Comparison of ENCODE assay signal across 18 mouse cellular contexts in genomic region chr3:88237161-88237555, GRCm38 (mm10). TPM values are rescaled to one million over a fixed set of nuclear protein-coding genes. Genes with fewer than 3 reads are reported as not detected.
A peak's percentile ranks its signal among the peaks of the same experiment; 100 is the strongest.
DNase-seq lines count a peak whose midpoint lies in the region; ATAC-seq and TF ChIP-seq lines count a peak whose summit lies in the region.
"Had no signal": no experiment of that assay in that cellular context is flagged by ENCODE, and none has a peak within 500 bp of the region (broad histone marks: within the 10 kb centered on the region; RNA-seq: fewer than 3 reads in every experiment).

No protein-coding gene starts in this region.

- no peaks in the 10 kb centered on the region for H3K36me3 ChIP-seq in neural tube, embryonic 11.5 days (ENCODE audit: control insufficient read depth, insufficient read depth, low read length)
- no peaks in the 10 kb centered on the region for H3K36me3 ChIP-seq in forebrain, postnatal 0 days (ENCODE audit: insufficient read depth)
- no peaks in the 10 kb centered on the region for H3K36me3 ChIP-seq in midbrain, embryonic 10.5 days
- H3K36me3 ChIP-seq in neural tube, embryonic 14.5 days (ENCODE audit: control insufficient read depth, insufficient read depth, low read length): no peaks in the 10 kb centered on the region
- H3K36me3 ChIP-seq: limb, embryonic 15.5 days; lung, embryonic 15.5 days; stomach, embryonic 15.5 days had no signal

- no peak for ATAC-seq in neural tube, embryonic 11.5 days (ENCODE audit: insufficient read depth, low FRiP score, low TSS enrichment)
- no peak for ATAC-seq in forebrain, postnatal 0 days
- ATAC-seq in neural tube, embryonic 14.5 days (ENCODE audit: low read depth): no peak
- ATAC-seq: intestine, postnatal 0 days had no signal

- peaks cover 27% of the 10 kb centered on the region for H3K27me3 ChIP-seq in neural tube, embryonic 11.5 days (ENCODE audit: control insufficient read depth, insufficient read depth, low read length)
- H3K27me3 ChIP-seq in forebrain, postnatal 0 days (ENCODE audit: insufficient read depth, low read length): no peaks in the 10 kb centered on the region
- peaks cover 100% of the 10 kb centered on the region for H3K27me3 ChIP-seq in midbrain, embryonic 10.5 days (ENCODE audit: low read depth, poor library complexity, severe bottlenecking)
- no peaks in the 10 kb centered on the region for H3K27me3 ChIP-seq in neural tube, embryonic 14.5 days (ENCODE audit: control insufficient read depth, insufficient read depth, low read length)

- 27% methylated on average over 6 of the region's 6 CpGs for WGBS in neural tube, embryonic 11.5 days
- 14% methylated on average over 6 of the region's 6 CpGs for WGBS in forebrain, postnatal 0 days
- 7% methylated on average over 6 of the region's 6 CpGs for WGBS in midbrain, embryonic 10.5 days
- 24% methylated on average over 6 of the region's 6 CpGs for WGBS in neural tube, embryonic 14.5 days

- peaks cover 63% of the 10 kb centered on the region for H3K4me1 ChIP-seq in neural tube, embryonic 11.5 days (ENCODE audit: control insufficient read depth, insufficient read depth, low read length)
- peaks cover 22% of the 10 kb centered on the region for H3K4me1 ChIP-seq in forebrain, postnatal 0 days (ENCODE audit: insufficient read depth)
- H3K4me1 ChIP-seq in midbrain, embryonic 10.5 days: peaks cover 87% of the 10 kb centered on the region
- peaks cover 18% of the 10 kb centered on the region for H3K4me1 ChIP-seq in neural tube, embryonic 14.5 days (ENCODE audit: control insufficient read depth, insufficient read depth, low read length)
- H3K4me1 ChIP-seq: lung, embryonic 15.5 days had no signal

- no peaks in the 10 kb centered on the region for H3K9me3 ChIP-seq in neural tube, embryonic 11.5 days (ENCODE audit: control insufficient read depth, low read length)
- no peaks in the 10 kb centered on the region for H3K9me3 ChIP-seq in forebrain, postnatal 0 days (ENCODE audit: low read length)
- no peaks in the 10 kb centered on the region for H3K9me3 ChIP-seq in midbrain, embryonic 10.5 days (replicated peaks)
- no peaks in the 10 kb centered on the region for H3K9me3 ChIP-seq in neural tube, embryonic 14.5 days (ENCODE audit: control insufficient read depth, low read length)
- H3K9me3 ChIP-seq: limb, embryonic 15.5 days; lung, embryonic 15.5 days; stomach, embryonic 15.5 days had no signal

- no peak overlapping the region for H3K4me2 ChIP-seq in neural tube, embryonic 11.5 days (ENCODE audit: low read depth)
- H3K4me2 ChIP-seq in forebrain, postnatal 0 days (ENCODE audit: low read depth): no peak overlapping the region
- no peak overlapping the region for H3K4me2 ChIP-seq in neural tube, embryonic 14.5 days (ENCODE audit: low read depth, low read length)
- H3K4me2 ChIP-seq: limb, embryonic 15.5 days; lung, embryonic 15.5 days had no signal

- no peak for TF ChIP-seq CTCF in forebrain, postnatal 0 days (IDR thresholded peaks at IDR 0.05; ENCODE audit: low read depth)

- peak overlapping the region; percentile 86 for H3K27ac ChIP-seq in neural tube, embryonic 11.5 days (ENCODE audit: low read depth, low read length)
- peak overlapping the region; percentile 79 for H3K27ac ChIP-seq in forebrain, postnatal 0 days (ENCODE audit: low read depth, low read length)
- peak overlapping the region; percentile 55 for H3K27ac ChIP-seq in midbrain, embryonic 10.5 days (replicated peaks)
- peak overlapping the region; percentile 78; the same call in 1 of the 2 replicates for H3K27ac ChIP-seq in neural tube, embryonic 14.5 days (ENCODE audit: low read depth, low read length)
- H3K27ac ChIP-seq: left cerebral cortex, adult 2 months; limb, embryonic 15.5 days; lung, embryonic 15.5 days; stomach, embryonic 15.5 days had no signal

- H3K4me3 ChIP-seq in neural tube, embryonic 11.5 days (ENCODE audit: low read depth, low read length): no peak overlapping the region
- H3K4me3 ChIP-seq in forebrain, postnatal 0 days (ENCODE audit: low read depth, low read length): no peak overlapping the region
- no peak overlapping the region for H3K4me3 ChIP-seq in midbrain, embryonic 10.5 days
- no peak overlapping the region for H3K4me3 ChIP-seq in neural tube, embryonic 14.5 days (ENCODE audit: low read depth, low read length)
- H3K4me3 ChIP-seq: erythroblast, embryonic 14.5 days; left cerebral cortex, adult 2 months; limb, embryonic 15.5 days; lung, embryonic 15.5 days; stomach, embryonic 15.5 days had no signal

- no peak for DNase-seq in neural tube, embryonic 11.5 days (ENCODE audit: low spot score)
- no peak for DNase-seq in neural tube, embryonic 10.5 days (ENCODE audit: extremely low spot score, low spot score)
- DNase-seq in forebrain, postnatal 0 days: no peak
- DNase-seq in midbrain, embryonic 10.5 days (ENCODE audit: low spot score): no peak
- no peak for DNase-seq in thymus, adult 18-20 months
- no peak for DNase-seq in kidney, adult 18-20 months
- no peak for DNase-seq in left cerebral cortex, adult 18-20 months (ENCODE audit: low spot score in 2 of 2)

- H3K9ac ChIP-seq in neural tube, embryonic 11.5 days (ENCODE audit: low read length): peak overlapping the region; percentile 50; the same call in 1 of the 2 replicates
- no peak overlapping the region for H3K9ac ChIP-seq in forebrain, postnatal 0 days
- H3K9ac ChIP-seq in neural tube, embryonic 14.5 days (replicated peaks; ENCODE audit: low read depth, low read length): no peak overlapping the region
- H3K9ac ChIP-seq: limb, embryonic 15.5 days; lung, embryonic 15.5 days; stomach, embryonic 15.5 days had no signal

RNA-seq across cellular contexts. Expression of gene Rhbg, which starts 17.4 kb away (rescaled TPM):
- polyA plus RNA-seq in neural tube, embryonic 11.5 days (2014; fragmentation: Nextera tagmentation; extraction: Ambion mirVana): 0.27 and 1.2 TPM in 2 replicates
- total RNA-seq in forebrain, postnatal 0 days (2014; rRNA removed): 0.19 TPM in 1 of 2 replicates, not detected in the other
- 0.21 and 0.25 TPM in 2 replicates for polyA plus RNA-seq in forebrain, postnatal 0 days (2015; fragmentation: Nextera tagmentation; extraction: Ambion mirVana)
- not detected in 2 replicates for polyA plus RNA-seq in midbrain, embryonic 10.5 days (2016; fragmentation: Nextera tagmentation; extraction: Ambion mirVana)
- 0.51 and 0.85 TPM in 2 replicates for polyA plus RNA-seq in neural tube, embryonic 14.5 days (2014; fragmentation: Nextera tagmentation; extraction: Ambion mirVana)
- total RNA-seq in left cerebral cortex, adult 18-20 months (2021): not detected
- total RNA-seq: gastrocnemius, adult 18-20 months; heart, adult 8-10 months; heart, postnatal 14 days; left cerebral cortex, adult 2 months; MEL had no signal
- polyA plus RNA-seq: erythroblast, embryonic 14.5 days had no signal

RNA-seq across cellular contexts. Expression of gene Gm38392, which starts 49.9 kb away (rescaled TPM):
- polyA plus RNA-seq in neural tube, embryonic 11.5 days (2014; fragmentation: Nextera tagmentation; extraction: Ambion mirVana): not detected in 2 replicates
- total RNA-seq in forebrain, postnatal 0 days (2014; rRNA removed): 0.69 TPM in 1 of 2 replicates, not detected in the other
- polyA plus RNA-seq in forebrain, postnatal 0 days (2015; fragmentation: Nextera tagmentation; extraction: Ambion mirVana): 0.16 TPM in 1 of 2 replicates, not detected in the other
- 0.14 TPM in 1 of 2 replicates, not detected in the other for polyA plus RNA-seq in midbrain, embryonic 10.5 days (2016; fragmentation: Nextera tagmentation; extraction: Ambion mirVana)
- polyA plus RNA-seq in neural tube, embryonic 14.5 days (2014; fragmentation: Nextera tagmentation; extraction: Ambion mirVana): 0.72 TPM in 1 of 2 replicates, not detected in the other
- under 1 TPM; 0.37 to 0.42 TPM for total RNA-seq in left cerebral cortex, adult 18-20 months (2021)
- polyA plus RNA-seq: erythroblast, embryonic 14.5 days had no signal

RNA-seq across cellular contexts. Expression of gene Tsacc, which starts 59.6 kb away (rescaled TPM):
- 9.1 and 10.7 TPM in 2 replicates for polyA plus RNA-seq in neural tube, embryonic 11.5 days (2014; fragmentation: Nextera tagmentation; extraction: Ambion mirVana)
- 1.2 and 5.0 TPM in 2 replicates for total RNA-seq in forebrain, postnatal 0 days (2014; rRNA removed)
- 11.9 and 12.0 TPM in 2 replicates for polyA plus RNA-seq in forebrain, postnatal 0 days (2015; fragmentation: Nextera tagmentation; extraction: Ambion mirVana)
- polyA plus RNA-seq in midbrain, embryonic 10.5 days (2016; fragmentation: Nextera tagmentation; extraction: Ambion mirVana): 11.4 and 14.1 TPM in 2 replicates
- 8.1 and 9.0 TPM in 2 replicates for polyA plus RNA-seq in neural tube, embryonic 14.5 days (2014; fragmentation: Nextera tagmentation; extraction: Ambion mirVana)
- total RNA-seq in left cerebral cortex, adult 18-20 months (2021): 1 to 10 TPM; 2.9 to 4.6 TPM

RNA-seq across cellular contexts. Expression of gene Cct3, which starts 59.8 kb away (rescaled TPM):
- 768 and 797 TPM in 2 replicates for polyA plus RNA-seq in neural tube, embryonic 11.5 days (2014; fragmentation: Nextera tagmentation; extraction: Ambion mirVana)
- total RNA-seq in forebrain, postnatal 0 days (2014; rRNA removed): 373 and 393 TPM in 2 replicates
- polyA plus RNA-seq in forebrain, postnatal 0 days (2015; fragmentation: Nextera tagmentation; extraction: Ambion mirVana): 440 and 452 TPM in 2 replicates
- 780 and 865 TPM in 2 replicates for polyA plus RNA-seq in midbrain, embryonic 10.5 days (2016; fragmentation: Nextera tagmentation; extraction: Ambion mirVana)
- polyA plus RNA-seq in neural tube, embryonic 14.5 days (2014; fragmentation: Nextera tagmentation; extraction: Ambion mirVana): 427 and 462 TPM in 2 replicates
- 100 to 1,000 TPM; 188 to 189 TPM for total RNA-seq in left cerebral cortex, adult 18-20 months (2021)
